Mouse (Mus musculus) forebrain, embryonic 15.5 days (tissue): ENCODE measurements at regions not wholly inside any gene's neighbourhood (a gene's known extent, or its start where the extent isn't known, plus 50 kb on each side); places are given as distances from the start of the nearest gene placed in this dataset.

Experiments used
- ATAC-seq: fragments of 200-750 bp; cut with Nextera tagmentation; replicated peaks from 2 replicates; pipeline ENCODE4 v1.8.0; 2017; ENCODE audit warnings: mild to moderate bottlenecking, moderate TSS enrichment, moderate library complexity
- H3K27ac ChIP-seq: fragments of 300-500 bp; sonication (generic); replicated peaks from 2 replicates; pipeline ENCODE4 v1.5.1; 2015; ENCODE audit warnings: mild to moderate bottlenecking, inconsistent platforms
- H3K27me3 ChIP-seq: fragments of 300-500 bp; sonication (generic); 2 replicates; pipeline ENCODE4 v1.6.1; 2015; ENCODE audit warnings: inconsistent platforms
- H3K36me3 ChIP-seq: fragments of 300-500 bp; sonication (generic); 2 replicates; pipeline ENCODE4 v1.6.1; 2015; ENCODE audit warnings: mild to moderate bottlenecking, inconsistent platforms
- H3K4me1 ChIP-seq: fragments of 300-500 bp; sonication (generic); 2 replicates; pipeline ENCODE4 v1.6.1; 2015; ENCODE audit warnings: inconsistent platforms
- H3K4me2 ChIP-seq: fragments of 300-500 bp; sonication (generic); replicated peaks from 2 replicates; pipeline ENCODE4 v1.6.1; 2015; ENCODE audit warnings: mild to moderate bottlenecking, inconsistent platforms
- H3K4me3 ChIP-seq: fragments of 300-500 bp; sonication (generic); 2 replicates; pipeline ENCODE4 v1.5.1; 2015; ENCODE audit warnings: mild to moderate bottlenecking, inconsistent platforms
- H3K9ac ChIP-seq: fragments of 300-500 bp; sonication (generic); replicated peaks from 2 replicates; pipeline ENCODE4 v1.6.1; 2015; ENCODE audit warnings: mild to moderate bottlenecking, inconsistent platforms
- H3K9me3 ChIP-seq: fragments of 300-500 bp; sonication (generic); 2 replicates; pipeline ENCODE4 v1.6.1; 2016; ENCODE audit warnings: inconsistent platforms
- WGBS: fragments of 180-500 bp; shearing (Covaris S2); methylation state at CpG from one replicate; pipeline ENCODE4 v1.1.7; 2015; ENCODE audit warnings: mixed read lengths; 5-methylcytosine and 5-hydroxymethylcytosine counted together

- WGBS = 87% methylated on average over 5 of the region's 5 CpGs
- Histone ChIP-seq H3K4me2 (no peak overlapping the region), H3K9ac (no peak overlapping the region), H3K4me3 (no peak overlapping the region), H3K36me3 (no peaks in the 10 kb centered on the region), H3K9me3 (no peaks in the 10 kb centered on the region), H3K27me3 (no peaks in the 10 kb centered on the region), H3K27ac (no peak overlapping the region), H3K4me1 (peaks cover 17% of the 10 kb centered on the region)
- no peak for ATAC-seq
Measured at GRCm38 (mm10) chr13:70017535-70017934, 215.3 kb downstream of the Med10 start.

- peak; percentile 83 for ATAC-seq
- Histone ChIP-seq H3K9ac (no peak overlapping the region), H3K4me2 (no peak overlapping the region), H3K4me1 (peaks cover 14% of the 10 kb centered on the region), H3K9me3 (no peaks in the 10 kb centered on the region), H3K36me3 (no peaks in the 10 kb centered on the region), H3K27me3 (no peaks in the 10 kb centered on the region), H3K4me3 (no peak overlapping the region), H3K27ac (peak overlapping the region; percentile 50)
- 11% methylated on average over 7 of the region's 7 CpGs for WGBS
Measured at GRCm38 (mm10) chr13:70019999-70020838, 218.0 kb downstream of the Med10 start.

- Histone ChIP-seq H3K4me3 (no peak overlapping the region), H3K27me3 (no peaks in the 10 kb centered on the region), H3K4me1 (no peaks in the 10 kb centered on the region), H3K4me2 (no peak overlapping the region), H3K27ac (no peak overlapping the region), H3K36me3 (no peaks in the 10 kb centered on the region), H3K9ac (no peak overlapping the region), H3K9me3 (no peaks in the 10 kb centered on the region)
- no peak; the same call in 1 of the 2 replicates for ATAC-seq
- WGBS = 63% methylated on average over 6 of the region's 6 CpGs
Measured at GRCm38 (mm10) chr13:70033249-70033648, 231.1 kb downstream of the Med10 start.

- Histone ChIP-seq H3K27ac (no peak overlapping the region), H3K4me2 (no peak overlapping the region), H3K27me3 (no peaks in the 10 kb centered on the region), H3K4me3 (no peak overlapping the region), H3K9ac (no peak overlapping the region), H3K9me3 (no peaks in the 10 kb centered on the region), H3K36me3 (no peaks in the 10 kb centered on the region), H3K4me1 (no peaks in the 10 kb centered on the region)
- ATAC-seq = no peak
- WGBS = 38% methylated on average over 4 of the region's 4 CpGs
Measured at GRCm38 (mm10) chr13:70033763-70034162, 231.6 kb downstream of the Med10 start.

GRCm38 (mm10) chr13:70037985-70038667 lies 235.9 kb downstream of the Med10 start:
- no peaks in the 10 kb centered on the region for H3K4me1 ChIP-seq
- WGBS = 77% methylated on average over 11 of the region's 11 CpGs
- H3K27ac ChIP-seq = no peak overlapping the region
- no peaks in the 10 kb centered on the region for H3K36me3 ChIP-seq
- H3K4me3 ChIP-seq = no peak overlapping the region
- no peak overlapping the region for H3K9ac ChIP-seq
- no peaks in the 10 kb centered on the region for H3K27me3 ChIP-seq
- ATAC-seq = no peak
- no peaks in the 10 kb centered on the region for H3K9me3 ChIP-seq
- no peak overlapping the region for H3K4me2 ChIP-seq

GRCm38 (mm10) chr13:70057920-70058319 lies 255.7 kb downstream of the Med10 start:
- H3K36me3 ChIP-seq = no peaks in the 10 kb centered on the region
- H3K4me3 ChIP-seq = no peak overlapping the region
- 10% methylated on average over 9 of the region's 9 CpGs for WGBS
- H3K9me3 ChIP-seq = no peaks in the 10 kb centered on the region
- peak overlapping the region; percentile 77 for H3K27ac ChIP-seq
- no peaks in the 10 kb centered on the region for H3K27me3 ChIP-seq
- H3K4me1 ChIP-seq = peaks cover 12% of the 10 kb centered on the region
- no peak overlapping the region for H3K4me2 ChIP-seq
- H3K9ac ChIP-seq = no peak overlapping the region
- ATAC-seq = peak; percentile 91

GRCm38 (mm10) chr13:70061363-70061945 lies 259.3 kb downstream of the Med10 start:
- H3K36me3 ChIP-seq = no peaks in the 10 kb centered on the region
- no peak overlapping the region for H3K4me3 ChIP-seq
- WGBS = 85% methylated on average over 13 of the region's 13 CpGs
- no peak overlapping the region for H3K27ac ChIP-seq
- no peaks in the 10 kb centered on the region for H3K27me3 ChIP-seq
- H3K4me2 ChIP-seq = no peak overlapping the region
- no peaks in the 10 kb centered on the region for H3K9me3 ChIP-seq
- no peak overlapping the region for H3K9ac ChIP-seq
- ATAC-seq = no peak
- peaks cover 12% of the 10 kb centered on the region for H3K4me1 ChIP-seq

- H3K9me3 ChIP-seq = no peaks in the 10 kb centered on the region
- H3K27ac ChIP-seq = no peak overlapping the region
- no peaks in the 10 kb centered on the region for H3K36me3 ChIP-seq
- H3K27me3 ChIP-seq = no peaks in the 10 kb centered on the region
- no peaks in the 10 kb centered on the region for H3K4me1 ChIP-seq
- no peak overlapping the region for H3K4me3 ChIP-seq
- ATAC-seq = no peak
- WGBS = 90% methylated on average over 6 of the region's 6 CpGs
- H3K4me2 ChIP-seq = no peak overlapping the region
- no peak overlapping the region for H3K9ac ChIP-seq
Measured at GRCm38 (mm10) chr13:70073655-70074054, 271.5 kb downstream of the Med10 start.

- no peaks in the 10 kb centered on the region for H3K9me3 ChIP-seq
- 70% methylated on average over 4 of the region's 4 CpGs for WGBS
- no peak overlapping the region for H3K4me3 ChIP-seq
- no peaks in the 10 kb centered on the region for H3K36me3 ChIP-seq
- no peak overlapping the region for H3K9ac ChIP-seq
- no peaks in the 10 kb centered on the region for H3K27me3 ChIP-seq
- H3K4me2 ChIP-seq = no peak overlapping the region
- ATAC-seq = no peak
- H3K27ac ChIP-seq = no peak overlapping the region
- no peaks in the 10 kb centered on the region for H3K4me1 ChIP-seq
Measured at GRCm38 (mm10) chr13:70075353-70075752, 273.2 kb downstream of the Med10 start.

GRCm38 (mm10) chr13:70081108-70081507 lies 278.9 kb downstream of the Med10 start:
- Histone ChIP-seq H3K27ac (peak overlapping the region; percentile 65), H3K27me3 (no peaks in the 10 kb centered on the region), H3K9ac (no peak overlapping the region), H3K36me3 (no peaks in the 10 kb centered on the region), H3K4me1 (peaks cover 7% of the 10 kb centered on the region; the same call in 1 of the 2 replicates), H3K4me3 (no peak overlapping the region), H3K9me3 (no peaks in the 10 kb centered on the region), H3K4me2 (no peak overlapping the region)
- 0 out of 2 replicates have a peak, but pooled peaks have one; percentile 26 for ATAC-seq
- WGBS = 79% methylated on average over 4 of the region's 4 CpGs

GRCm38 (mm10) chr13:70092886-70093285 lies 290.7 kb downstream of the Med10 start:
- ATAC-seq = no peak
- no peaks in the 10 kb centered on the region for H3K9me3 ChIP-seq
- H3K4me3 ChIP-seq = no peak overlapping the region
- H3K4me1 ChIP-seq = peaks cover 34% of the 10 kb centered on the region
- no peak overlapping the region for H3K4me2 ChIP-seq
- peak overlapping the region; percentile 63 for H3K27ac ChIP-seq
- no peaks in the 10 kb centered on the region for H3K27me3 ChIP-seq
- no peak overlapping the region for H3K9ac ChIP-seq
- WGBS = 85% methylated on average over 4 of the region's 4 CpGs
- no peaks in the 10 kb centered on the region for H3K36me3 ChIP-seq

GRCm38 (mm10) chr13:70093970-70094369 lies 291.8 kb downstream of the Med10 start:
- Histone ChIP-seq H3K9me3 (no peaks in the 10 kb centered on the region), H3K4me2 (no peak overlapping the region), H3K4me1 (peaks cover 34% of the 10 kb centered on the region), H3K27ac (peak overlapping the region; percentile 43), H3K27me3 (no peaks in the 10 kb centered on the region), H3K36me3 (no peaks in the 10 kb centered on the region), H3K4me3 (no peak overlapping the region), H3K9ac (no peak overlapping the region)
- 24% methylated on average over 2 of the region's 2 CpGs for WGBS
- ATAC-seq = no peak; the same call in 1 of the 2 replicates
